Mouse (Mus musculus): ENCODE measurements at regions not wholly inside any gene's neighbourhood (a gene's known extent, or its start where the extent isn't known, plus 50 kb on each side); places are given as distances from the start of the nearest gene placed in this dataset.
A peak's percentile ranks its signal among the peaks of the same experiment; 100 is the strongest.

DNA sequence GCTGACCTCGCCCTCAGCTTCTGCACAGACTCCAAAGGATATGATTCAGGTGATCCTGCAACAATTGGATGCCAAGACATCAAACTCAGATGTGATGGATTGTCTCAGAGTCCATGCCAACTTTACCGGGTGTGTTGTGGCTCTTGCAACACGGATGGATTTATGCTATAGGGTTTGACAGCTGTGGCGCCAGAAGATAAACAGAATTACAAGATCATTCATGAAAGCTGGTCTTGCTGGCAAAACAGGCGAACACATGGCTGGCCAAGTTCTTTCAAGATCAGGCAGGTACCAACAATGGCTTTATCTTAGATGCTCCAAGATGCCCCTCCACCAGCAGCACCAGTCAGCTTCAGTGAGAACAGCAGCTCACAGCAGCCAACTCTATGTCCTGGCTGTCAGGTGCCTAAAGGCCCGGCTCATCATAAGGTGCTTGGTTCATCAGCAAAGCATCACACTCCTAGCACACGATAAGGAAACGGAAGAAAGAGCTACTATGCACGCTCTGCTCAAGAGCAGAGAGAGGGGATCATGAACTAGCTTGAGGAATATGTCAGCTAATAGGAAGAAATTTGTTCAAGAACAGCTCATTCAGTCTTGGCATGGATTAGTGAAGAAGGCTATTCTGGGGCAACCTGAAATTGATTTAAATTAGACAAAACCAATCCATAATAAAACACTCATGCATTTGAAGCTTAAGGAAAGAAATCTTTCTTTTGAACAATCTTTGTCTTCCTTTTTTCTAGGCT lies 229.9 kb upstream of the Map3k1 start:
- no peak for DNase-seq (ENCODE audit: low spot score in 2 of 2)

GRCm38 (mm10) chr13:112039422-112040145 lies 230.8 kb upstream of the Map3k1 start:
- DNase-seq (ENCODE audit: low spot score in 2 of 2) = no peak

DNA sequence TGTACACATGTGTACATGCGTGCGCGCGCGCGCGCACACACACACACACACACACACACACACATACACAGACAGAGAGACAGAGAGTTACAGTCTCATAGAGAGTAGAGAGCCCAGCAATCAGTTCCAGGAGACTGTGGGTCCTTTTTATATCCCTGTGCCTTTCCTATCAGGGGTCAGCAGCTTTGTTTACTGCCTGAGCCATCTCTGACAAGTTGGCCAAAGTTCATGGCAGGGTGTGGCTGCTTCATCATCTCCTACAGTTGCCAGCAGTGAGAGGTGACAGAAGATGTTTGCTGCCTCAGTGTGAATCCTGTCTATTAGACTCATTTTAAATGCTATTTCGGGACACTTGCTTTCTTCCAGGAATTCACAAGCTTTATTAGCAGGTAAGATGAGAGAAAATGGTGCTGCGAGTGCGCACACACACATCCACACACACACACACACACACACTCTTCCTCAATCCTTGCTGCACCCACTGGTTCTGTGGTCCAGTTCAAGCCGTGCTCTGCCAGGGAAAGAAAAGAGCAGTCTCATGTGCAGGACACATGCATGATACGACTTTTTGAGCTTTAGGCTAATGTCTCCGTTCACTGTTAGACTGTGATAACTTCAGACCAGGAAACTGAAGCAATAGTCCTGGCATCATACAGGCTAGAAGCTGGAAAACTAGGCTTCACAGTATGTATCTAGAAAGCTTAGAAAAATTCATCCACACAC lies 234.9 kb upstream of the Map3k1 start:
- peak; percentile 43 to 68 for DNase-seq (ENCODE audit: low spot score in 2 of 2)

DNA sequence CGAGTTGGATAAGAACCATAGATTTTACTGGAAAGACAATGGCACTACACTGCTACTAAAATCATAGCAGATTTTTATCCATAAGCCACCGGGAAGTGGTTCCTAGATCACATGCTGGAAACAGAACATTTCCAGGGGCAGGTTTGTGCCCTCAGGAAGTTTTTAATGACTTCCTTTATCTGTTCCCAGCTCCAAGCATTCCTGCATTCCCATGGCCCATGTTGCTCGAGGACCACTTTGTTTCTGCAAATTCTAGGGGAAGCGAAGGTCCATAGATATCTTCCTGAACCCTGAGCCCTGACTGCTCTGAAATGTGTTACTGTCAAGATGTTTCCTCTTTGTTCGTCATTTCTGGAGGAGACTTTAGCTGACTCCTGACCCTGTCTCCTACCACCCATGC lies 235.6 kb upstream of the Map3k1 start:
- no peak for DNase-seq (ENCODE audit: low spot score in 2 of 2)

GRCm38 (mm10) chr13:112046247-112047211 lies 237.7 kb upstream of the Map3k1 start:
- no peak for DNase-seq (ENCODE audit: low spot score in 2 of 2)

GRCm38 (mm10) chr13:112047408-112047807 lies 238.6 kb upstream of the Map3k1 start:
- DNase-seq (ENCODE audit: low spot score in 2 of 2) = no peak

DNA sequence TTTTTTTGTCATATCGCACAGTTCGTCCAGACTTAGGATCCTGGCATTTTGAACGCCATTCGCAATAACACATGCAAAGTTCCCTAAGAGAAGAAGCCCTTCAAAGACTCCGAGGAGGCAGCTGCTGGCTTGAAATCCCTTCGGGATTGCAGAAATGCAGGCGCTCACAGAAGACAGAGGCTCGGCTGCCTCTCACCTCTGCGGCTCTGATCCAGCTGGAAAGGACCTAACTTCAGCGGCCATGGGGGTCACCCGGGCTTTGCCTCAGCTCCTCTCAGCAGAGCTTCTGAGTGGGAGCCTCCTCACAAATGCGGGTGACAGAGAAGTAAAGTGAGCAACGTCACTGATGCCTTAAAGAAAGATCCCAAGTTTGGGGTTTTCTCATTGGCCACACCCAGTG lies 239.1 kb upstream of the Map3k1 start:
- DNase-seq (ENCODE audit: low spot score in 2 of 2) = no peak

- DNase-seq (ENCODE audit: low spot score in 2 of 2) = no peak
These were observed 239.5 kb upstream of the Map3k1 start for GRCm38 (mm10) chr13:112048327-112048726.

DNA sequence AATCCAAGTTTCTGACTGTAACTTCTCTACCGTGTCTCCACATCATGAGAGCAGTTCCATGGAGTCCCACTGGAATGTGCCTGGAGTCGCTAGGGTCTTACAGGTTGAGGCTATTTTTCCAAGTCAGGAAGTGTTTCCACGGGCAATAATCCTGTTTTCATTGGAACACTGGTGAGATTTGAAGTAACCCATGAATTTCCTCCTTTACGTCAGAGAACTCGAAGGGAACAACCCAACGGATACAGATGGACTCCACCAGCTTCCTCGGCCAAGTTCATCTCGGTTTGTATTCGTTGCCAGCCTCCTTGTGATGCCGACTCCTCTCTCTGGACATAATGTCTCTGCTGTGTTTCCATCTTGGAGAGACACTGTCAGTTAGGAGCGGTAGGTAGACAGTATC lies 237.4 kb upstream of the Ankrd55 start:
- no peak for DNase-seq (ENCODE audit: low spot score in 2 of 2)

DNA sequence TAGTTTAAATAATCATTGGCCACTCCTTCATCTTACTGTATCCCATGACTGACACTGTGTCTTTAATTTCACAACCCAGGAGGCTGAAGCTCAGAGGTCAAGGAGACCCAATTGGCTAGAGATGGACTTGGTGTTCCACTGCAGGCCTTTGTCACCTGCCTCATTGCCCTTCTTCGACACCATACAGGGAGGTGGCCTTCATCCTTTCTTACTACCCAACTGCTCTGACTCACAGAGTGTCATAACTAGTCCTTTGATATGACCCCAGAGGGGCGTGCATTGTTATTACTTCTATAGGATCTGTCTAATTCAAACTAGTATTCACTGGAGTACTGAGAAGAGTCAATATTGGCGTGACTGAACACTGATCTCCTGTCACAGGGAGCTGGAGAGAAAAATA lies 236.2 kb upstream of the Ankrd55 start:
- DNase-seq (ENCODE audit: low spot score in 2 of 2) = no peak

- DNase-seq (ENCODE audit: low spot score in 2 of 2) = no peak
These were observed 235.8 kb upstream of the Ankrd55 start for GRCm38 (mm10) chr13:112052456-112052855.

GRCm38 (mm10) chr13:112054879-112055371 lies 233.3 kb upstream of the Ankrd55 start:
- no peak for DNase-seq (ENCODE audit: low spot score in 2 of 2)

GRCm38 (mm10) chr13:112058218-112058617 lies 230.0 kb upstream of the Ankrd55 start:
- DNase-seq (ENCODE audit: low spot score in 2 of 2) = no peak

GRCm38 (mm10) chr13:112058771-112059170 lies 229.5 kb upstream of the Ankrd55 start:
- no peak for DNase-seq (ENCODE audit: low spot score in 2 of 2)

- DNase-seq (ENCODE audit: low spot score in 2 of 2) = no peak
These were observed 226.2 kb upstream of the Ankrd55 start for GRCm38 (mm10) chr13:112062024-112062423.

- DNase-seq (ENCODE audit: low spot score in 2 of 2) = peak in 1 of 2 experiments; percentile 16
These were observed 224.7 kb upstream of the Ankrd55 start for GRCm38 (mm10) chr13:112063409-112064111.

DNA sequence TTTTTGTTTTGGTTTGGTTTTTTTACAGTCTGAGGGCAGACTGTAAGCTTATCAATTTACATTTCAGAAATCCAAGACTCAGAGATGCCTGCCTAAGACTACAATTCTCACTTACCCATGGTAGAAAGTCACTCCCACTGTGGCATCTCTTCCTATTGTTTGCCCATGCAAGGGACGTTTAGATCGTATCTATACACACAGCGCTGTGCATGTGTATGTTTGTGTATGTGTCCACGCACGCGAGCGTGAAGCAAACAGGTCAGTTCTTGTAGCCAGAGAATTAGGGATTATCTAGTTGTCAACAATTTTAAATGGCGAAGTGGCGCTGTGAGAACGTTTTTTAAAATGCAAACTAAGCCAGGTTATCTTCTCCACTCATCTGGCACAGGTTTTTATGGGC lies 223.6 kb upstream of the Ankrd55 start:
- DNase-seq (ENCODE audit: low spot score in 2 of 2) = no peak

GRCm38 (mm10) chr13:112067066-112067847 lies 221.0 kb upstream of the Ankrd55 start:
- no peak for DNase-seq (ENCODE audit: low spot score in 2 of 2)

GRCm38 (mm10) chr13:112070757-112071156 lies 217.5 kb upstream of the Ankrd55 start:
- DNase-seq (ENCODE audit: low spot score in 2 of 2) = no peak

All from spleen, postnatal 36 days (tissue).